Mouse (Mus musculus) thymus, adult 2 months (tissue): Measurements from ENCODE around the gene Msh4. TPM values are rescaled to one million over a fixed set of nuclear protein-coding genes. Genes with fewer than 3 reads are reported as not detected.
"Not testable (repeated sequence)": the region's sequence is repeated elsewhere in the genome, so short reads cannot be mapped to it uniquely, and the experiment has no call there.

ENCODE experiments used
- DNase-seq: peaks from one replicate; pipeline ENCODE4 v3.0.0; 2021
- H3K27ac ChIP-seq: fragments of 200-500 bp; 2 replicates; pipeline ENCODE4 v1.5.1; 2012; ENCODE audit warnings: low read length, control low read depth; ENCODE audit not compliant: control insufficient read depth, insufficient read depth
- H3K27me3 ChIP-seq: fragments of 200-500 bp; 2 replicates; pipeline ENCODE4 v1.6.1; 2012; ENCODE audit warnings: mild to moderate bottlenecking, low read length, moderate library complexity, mixed read lengths; ENCODE audit not compliant: control insufficient read depth, insufficient read depth
- H3K36me3 ChIP-seq: fragments of 200-500 bp; 2 replicates; pipeline ENCODE4 v1.6.1; 2012; ENCODE audit warnings: mild to moderate bottlenecking, low read length, moderate library complexity; ENCODE audit not compliant: control insufficient read depth, insufficient read depth
- H3K4me1 ChIP-seq: fragments of 200-500 bp; replicated peaks from 2 replicates; pipeline ENCODE4 v1.6.1; 2012; ENCODE audit warnings: low read length; ENCODE audit not compliant: control insufficient read depth, insufficient read depth
- H3K4me3 ChIP-seq: fragments of 200-500 bp; 2 replicates; pipeline ENCODE4 v1.5.1; 2012; ENCODE audit warnings: mild to moderate bottlenecking, low read length, control low read depth, moderate library complexity; ENCODE audit not compliant: control insufficient read depth, insufficient read depth
- CTCF ChIP-seq: fragments of 200-500 bp; IDR thresholded peaks from 2 replicates; pipeline ENCODE4 v1.5.1; 2012; ENCODE audit warnings: mild to moderate bottlenecking, control low read depth, low read length, moderate library complexity, borderline replicate concordance; ENCODE audit not compliant: control insufficient read depth, poor library complexity, insufficient read depth; ENCODE audit errors: extremely low read depth
- POLR2A ChIP-seq: fragments of 200-500 bp; IDR thresholded peaks from 2 replicates; pipeline ENCODE4 v1.6.1; 2012; ENCODE audit warnings: mild to moderate bottlenecking, low read length, control low read depth, moderate library complexity; ENCODE audit not compliant: control insufficient read depth, poor library complexity, insufficient read depth; ENCODE audit errors: extremely low read depth
- WGBS: fragments of 180-500 bp; shearing (Covaris S2); methylation state at CpG from one replicate; pipeline ENCODE4 v1.1.7; 2018; 5-methylcytosine and 5-hydroxymethylcytosine counted together
- polyA plus RNA-seq: library from polyadenylated mRNA; depleted of rRNA; stranded (reverse); fragments of >200 nt; gene quantifications from 2 replicates; pipeline ENCODE4 v1.2.3, GENCODE M21; 2012

Gene Msh4
- polyA plus RNA-seq, 1 experiment: 0.18 TPM

DNA sequence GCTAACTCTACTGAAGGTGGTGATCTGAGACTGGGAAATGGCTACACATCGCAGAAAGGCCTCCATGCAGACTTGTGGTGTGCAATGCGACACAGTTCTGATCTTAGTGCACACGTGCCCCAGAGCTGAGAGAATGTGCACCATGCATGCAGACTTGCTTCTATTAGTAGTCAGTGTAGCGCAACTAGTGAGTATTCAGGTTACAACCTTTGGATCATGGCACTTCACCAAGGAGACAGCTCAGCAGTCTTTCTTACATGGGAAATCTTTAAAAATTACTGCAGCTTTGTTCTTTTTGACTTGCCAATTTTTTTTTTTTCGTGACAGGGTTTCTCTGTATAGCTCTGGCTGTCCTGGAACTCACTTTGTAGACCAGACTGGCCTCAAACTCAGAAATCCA lies 34.5 kb downstream of the Msh4 start:
- no peak for DNase-seq
- Histone ChIP-seq H3K27ac (no peak overlapping the region), H3K36me3 (no peaks in the 10 kb centered on the region), H3K4me1 (no peaks in the 10 kb centered on the region), H3K4me3 (no peak overlapping the region), H3K27me3 (no peaks in the 10 kb centered on the region; the same call in 1 of the 2 replicates)
- TF ChIP-seq CTCF: no peak
- no peak for TF ChIP-seq POLR2A
- 90% methylated on average over 5 of the region's 5 CpGs for WGBS

DNA sequence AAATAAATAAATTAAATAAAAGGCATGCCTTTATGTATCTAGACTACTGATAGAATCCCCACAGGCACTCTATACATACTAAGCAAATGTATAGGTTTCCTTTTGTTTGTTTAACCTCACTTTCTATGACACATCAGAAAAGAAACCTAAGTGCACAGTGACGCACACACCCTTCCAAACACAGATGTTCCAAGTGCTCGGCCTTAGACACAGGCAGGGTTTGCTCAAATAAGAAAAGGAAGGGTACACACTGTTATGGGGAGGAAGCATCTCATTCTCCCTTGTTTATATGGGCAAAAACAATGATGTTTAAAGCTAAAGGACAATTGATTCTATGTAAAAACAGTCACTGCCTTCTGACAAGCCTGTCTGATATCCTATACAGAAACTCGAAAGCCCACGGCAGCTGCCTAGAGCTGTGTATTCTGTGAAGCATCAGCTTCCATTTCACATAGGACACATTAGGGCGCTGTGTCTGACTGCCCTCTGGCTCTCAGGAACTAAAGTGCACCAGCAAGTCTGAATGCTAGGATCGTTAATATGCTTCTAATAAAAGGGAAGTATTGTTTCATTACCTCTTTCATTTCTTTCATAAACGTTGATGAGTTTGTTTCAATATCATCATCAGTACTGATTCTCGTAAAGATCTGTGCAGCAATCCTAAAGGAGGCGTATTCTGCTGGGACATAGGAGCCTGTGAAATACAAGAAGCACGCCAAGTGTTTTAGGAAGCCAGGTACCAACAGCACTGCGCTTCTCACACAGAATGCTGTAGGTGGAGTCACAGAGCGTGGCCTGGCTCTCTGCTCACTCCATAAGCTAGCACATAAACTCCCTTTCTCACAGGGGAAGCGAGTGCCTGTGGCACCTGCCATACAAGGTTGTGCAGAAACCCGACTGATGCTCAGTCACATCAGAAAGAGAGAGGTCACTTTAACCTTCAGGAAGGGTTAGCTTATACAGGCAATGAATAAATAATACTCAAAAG lies 38.5 kb downstream of the Msh4 start:
- DNase-seq: no peak
- 86% methylated on average over 14 of the region's 14 CpGs for WGBS
- TF ChIP-seq CTCF (no peak), POLR2A (no peak)
- no peak overlapping the region for H3K4me3 ChIP-seq
- no peak overlapping the region for H3K27ac ChIP-seq
- no peaks in the 10 kb centered on the region for H3K36me3 ChIP-seq
- peaks cover 5% of the 10 kb centered on the region for H3K4me1 ChIP-seq
- no peaks in the 10 kb centered on the region for H3K27me3 ChIP-seq

DNA sequence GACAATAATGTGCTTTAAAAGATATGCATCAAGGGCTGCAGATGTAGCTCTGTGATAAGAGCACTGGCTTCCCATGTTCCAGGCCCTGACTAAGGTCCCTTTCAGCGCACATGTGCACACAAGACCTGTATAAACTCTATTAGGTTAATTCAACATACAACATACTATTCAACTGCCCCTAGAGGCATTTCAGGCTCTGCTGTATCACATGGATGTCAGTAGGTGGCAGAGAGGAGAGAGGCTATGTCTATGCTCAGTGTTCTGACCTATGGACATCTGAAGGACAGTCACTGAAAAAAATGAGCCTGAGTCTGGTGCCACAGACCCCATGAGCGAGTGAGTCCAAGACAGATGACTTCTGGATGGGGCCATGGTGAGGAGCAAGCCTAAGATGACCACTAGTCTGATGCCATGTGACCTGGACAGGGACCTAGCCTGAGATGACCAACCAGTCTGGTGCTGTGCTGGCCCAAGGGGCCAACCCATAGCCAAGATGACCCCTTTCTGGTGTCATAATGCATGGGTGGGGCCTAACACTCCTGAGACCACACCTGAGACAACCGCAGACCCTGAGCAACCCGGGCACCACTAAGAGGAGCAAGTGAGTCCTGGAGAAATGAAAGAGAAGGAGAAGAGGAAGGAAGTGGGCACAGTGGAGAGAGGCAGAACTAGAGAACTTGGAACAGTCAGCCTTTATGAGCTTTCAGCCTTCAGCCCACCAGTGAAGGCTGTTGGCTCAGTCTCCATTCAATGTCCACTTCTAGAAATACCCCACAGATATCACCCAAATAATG lies 41.1 kb downstream of the Msh4 start:
- Histone ChIP-seq H3K4me3 (no peak overlapping the region), H3K27me3 (no peaks in the 10 kb centered on the region), H3K27ac (no peak overlapping the region), H3K36me3 (no peaks in the 10 kb centered on the region), H3K4me1 (peaks cover 5% of the 10 kb centered on the region)
- 43% methylated on average over 4 of the region's 4 CpGs for WGBS
- peak; percentile 9 for DNase-seq
- TF ChIP-seq POLR2A (no peak), CTCF (no peak)

DNA sequence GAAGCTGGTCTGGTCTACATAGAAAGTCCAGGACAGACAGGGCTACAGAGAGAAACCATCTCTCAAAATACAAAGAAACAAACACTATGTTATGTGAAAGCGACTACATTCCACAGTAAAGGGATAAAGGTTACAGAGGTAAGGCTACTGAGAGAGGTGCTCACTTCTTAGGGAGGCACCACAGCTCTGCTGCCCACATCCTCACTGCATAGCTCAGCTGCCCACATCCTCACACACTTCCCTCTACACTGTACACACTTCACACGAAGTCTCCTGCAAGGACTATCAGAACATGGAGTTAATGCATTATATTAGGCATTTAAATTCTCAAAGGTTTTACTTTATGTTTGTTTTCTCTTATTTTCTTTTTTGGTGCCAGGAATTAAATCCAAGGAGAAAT lies 42.1 kb downstream of the Msh4 start:
- H3K27ac ChIP-seq: no peak overlapping the region
- H3K36me3 ChIP-seq: no peaks in the 10 kb centered on the region
- no peaks in the 10 kb centered on the region for H3K27me3 ChIP-seq
- H3K4me1 ChIP-seq: peaks cover 5% of the 10 kb centered on the region
- no peak for DNase-seq
- H3K4me3 ChIP-seq: no peak overlapping the region
- TF ChIP-seq POLR2A: no peak
- WGBS: 18% methylated on average over 2 of the region's 2 CpGs

DNA sequence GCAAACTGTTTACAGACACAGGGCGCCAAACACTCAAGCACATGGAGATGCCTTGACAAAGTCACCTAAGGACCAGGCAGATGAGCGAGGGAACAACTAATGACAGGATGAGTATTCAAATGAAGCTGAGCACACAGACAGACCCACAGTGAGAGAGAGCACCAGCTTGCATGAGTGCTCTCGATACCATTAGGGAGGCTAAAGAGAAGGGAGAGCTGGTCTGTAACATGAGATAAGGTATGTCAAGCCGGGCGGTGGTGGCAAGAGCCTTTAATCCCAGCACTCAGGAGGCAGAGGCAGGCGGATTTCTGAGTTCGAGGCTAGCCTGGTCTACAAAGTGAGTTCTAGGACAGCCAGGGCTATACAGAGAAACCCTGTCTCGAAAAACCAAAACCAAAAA lies 45.5 kb downstream of the Msh4 start:
- H3K27ac ChIP-seq, DNase-seq, H3K4me3 ChIP-seq, H3K4me1 ChIP-seq, H3K36me3 ChIP-seq, H3K27me3 ChIP-seq: not testable (repeated sequence)
- WGBS: 96% methylated on average over 8 of the region's 8 CpGs

DNA sequence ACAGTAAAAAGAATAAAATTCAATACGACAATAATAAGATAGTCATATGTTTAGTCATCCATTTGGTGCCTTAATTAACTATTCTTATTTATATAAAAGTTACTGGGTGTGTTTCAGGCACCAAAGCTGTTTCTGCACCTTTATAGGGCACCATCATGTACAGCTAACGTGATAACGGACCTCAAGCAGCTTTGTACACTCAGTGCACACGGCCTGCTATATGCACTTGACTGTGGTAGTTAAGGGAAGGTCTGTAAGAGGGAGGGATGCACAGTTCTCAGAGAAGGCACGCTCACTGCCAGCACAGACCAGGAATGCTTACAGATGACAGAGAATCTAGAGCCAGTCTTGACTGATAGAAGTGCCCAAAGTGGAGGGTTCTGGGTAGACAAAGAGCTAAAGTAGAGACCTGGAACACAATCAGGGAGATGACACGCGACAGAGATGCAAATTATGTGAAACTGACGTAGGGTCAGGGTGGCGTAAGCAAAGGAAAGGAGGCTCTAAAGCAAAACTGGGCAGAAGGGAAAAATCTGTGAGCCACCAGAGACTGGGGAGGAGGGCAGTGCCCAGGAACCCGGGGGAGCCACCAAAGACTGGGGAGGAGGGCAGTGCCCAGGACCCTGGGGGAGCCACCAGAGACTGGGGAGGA lies 47.5 kb downstream of the Msh4 start:
- Histone ChIP-seq H3K4me3 (no peak overlapping the region), H3K36me3 (no peaks in the 10 kb centered on the region), H3K27me3 (no peaks in the 10 kb centered on the region), H3K4me1 (no peaks in the 10 kb centered on the region), H3K27ac (no peak overlapping the region)
- DNase-seq: no peak
- TF ChIP-seq CTCF: no peak
- TF ChIP-seq POLR2A: no peak
- 94% methylated on average over 10 of the region's 10 CpGs for WGBS
